Mouse (Mus musculus) CH12.LX (cell line): ENCODE data around the gene Smad6.

Source experiments
- CTCF ChIP-seq, 2 experiments: IDR thresholded peaks in 1 of 2; conservative IDR thresholded peaks in 1 of 2; 2 replicates each; pipeline ENCODE4 v1.5.1; 2011 to 2012; ENCODE audit warnings: low read depth in 2 of 2, low read length in 2 of 2, improper control_type of control experiment in 1 of 2, inconsistent platforms in 1 of 2, mild to moderate bottlenecking in 1 of 2, moderate library complexity in 1 of 2
- EP300 ChIP-seq: IDR thresholded peaks from 2 replicates; pipeline ENCODE4 v1.6.1; 2011; ENCODE audit warnings: low read length, improper control_type of control experiment
- MEF2A ChIP-seq: IDR thresholded peaks from 2 replicates; pipeline ENCODE4 v1.6.1; 2014; ENCODE audit warnings: low read depth, mild to moderate bottlenecking, inconsistent platforms, low read length, improper control_type of control experiment, borderline replicate concordance
- MXI1 ChIP-seq: IDR thresholded peaks from 2 replicates; pipeline ENCODE4 v1.6.1; 2011; ENCODE audit warnings: mild to moderate bottlenecking, low read depth, low read length, improper control_type of control experiment
- POLR2A ChIP-seq: IDR thresholded peaks from 2 replicates; pipeline ENCODE4 v1.6.1; 2011; ENCODE audit warnings: low read depth, mild to moderate bottlenecking, improper control_type of control experiment, low read length
- RCOR1 ChIP-seq: conservative IDR thresholded peaks from 2 replicates; pipeline ENCODE4 v1.6.1; 2012; ENCODE audit warnings: low read depth, mild to moderate bottlenecking, inconsistent platforms, low read length, improper control_type of control experiment
- SMC3 ChIP-seq: IDR thresholded peaks from 2 replicates; pipeline ENCODE4 v1.6.1; 2011; ENCODE audit warnings: low read depth, low read length, improper control_type of control experiment
- TBP ChIP-seq: conservative IDR thresholded peaks from 2 replicates; pipeline ENCODE4 v1.6.1; 2011; ENCODE audit warnings: low read depth, low read length, improper control_type of control experiment
- TCF12 ChIP-seq: IDR thresholded peaks from 2 replicates; pipeline ENCODE4 v1.6.1; 2014; ENCODE audit warnings: low read depth, mild to moderate bottlenecking, inconsistent platforms, low read length, improper control_type of control experiment
- UBTF ChIP-seq: IDR thresholded peaks from 2 replicates; pipeline ENCODE4 v1.6.1; 2012; ENCODE audit warnings: low read depth, mild to moderate bottlenecking, inconsistent platforms, low read length, improper control_type of control experiment, moderate library complexity
- ZC3H11A ChIP-seq: IDR thresholded peaks from 2 replicates; pipeline ENCODE4 v1.6.1; 2012; ENCODE audit warnings: low read depth, mild to moderate bottlenecking, inconsistent platforms, low read length, improper control_type of control experiment
- ZNF384 ChIP-seq: IDR thresholded peaks from 2 replicates; pipeline ENCODE4 v1.6.1; 2012; ENCODE audit warnings: low read depth, low read length, improper control_type of control experiment, inconsistent platforms

DNA sequence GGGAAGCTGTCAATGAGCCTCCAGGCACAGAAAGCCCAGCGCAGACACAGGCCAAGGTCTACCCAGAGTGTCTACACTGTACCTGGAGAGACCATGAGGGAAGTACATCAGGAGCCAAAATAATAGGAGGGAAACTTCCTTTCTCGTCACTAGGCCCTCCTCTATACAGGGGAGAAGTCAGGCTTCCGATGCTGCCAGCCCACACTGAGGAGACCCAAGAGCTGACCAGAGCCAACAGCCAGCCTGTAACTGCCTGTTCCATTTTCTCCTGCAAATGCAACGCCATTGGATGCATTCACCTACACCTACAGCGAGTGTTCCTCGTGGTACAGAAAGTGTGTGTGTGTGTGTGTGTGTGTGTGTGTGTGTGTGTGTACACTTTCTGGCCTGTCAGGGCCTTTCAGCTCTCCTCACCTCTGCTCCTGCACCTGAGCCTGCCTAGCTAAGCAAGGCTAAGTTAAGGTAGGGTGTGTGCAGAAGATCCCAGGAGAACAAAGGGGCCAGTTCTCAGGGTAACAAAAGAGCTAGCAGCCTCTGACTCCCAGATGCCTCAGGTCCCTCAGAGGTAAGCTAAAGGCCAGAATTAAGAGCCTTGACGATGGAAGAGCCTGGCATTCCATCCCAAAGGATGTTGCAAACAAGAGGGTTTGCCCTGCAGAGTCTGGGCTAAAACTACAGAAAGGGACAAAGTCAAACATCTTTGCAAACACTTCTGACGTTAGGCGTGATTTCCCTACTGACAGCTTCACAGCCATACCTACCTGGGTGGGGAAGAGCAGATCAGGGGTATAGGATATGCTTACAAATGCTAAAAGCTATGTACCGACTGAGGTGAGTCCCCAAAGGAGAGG, 2.6 kb downstream of the Smad6 start:
- no peak for TF ChIP-seq CTCF (conservative IDR thresholded peaks at IDR 0.05 in 1 of 2, IDR thresholded peaks at IDR 0.05 in 1 of 2; ENCODE audit: low read depth in 2 of 2, low read length in 2 of 2)
- no peak for TF ChIP-seq EP300
- no peak for TF ChIP-seq ZNF384
- no peak for TF ChIP-seq MXI1
- no peak for TF ChIP-seq ZC3H11A
- no peak for TF ChIP-seq SMC3
- TF ChIP-seq MEF2A, result no peak
- no peak for TF ChIP-seq TCF12
- no peak for TF ChIP-seq TBP
- no peak for TF ChIP-seq UBTF
- TF ChIP-seq RCOR1, result no peak
- no peak for TF ChIP-seq POLR2A
